Mouse (Mus musculus) heart, postnatal 10 days (tissue): ENCODE results near the gene Micall1. TPM values are rescaled to one million over a fixed set of nuclear protein-coding genes. Genes with fewer than 3 reads are reported as not detected.

Source experiments
- DNase-seq, 2 experiments: peaks; one replicate each; pipeline ENCODE4 v3.0.0; 2021
- intact Hi-C: fragments of 180-260 bp; cut with DNase I; formaldehyde crosslinking; loops from one replicate; pipeline ENCODE4 v1.15.1; 2025
- total RNA-seq, 2 experiments: library from RNA; stranded (reverse); gene quantifications; 2 replicates each; pipeline ENCODE4 v1.2.3; 2021

Gene Micall1
- total RNA-seq, 2 experiments from 2014 or later, result 80.2 to 82.8 TPM

DNA sequence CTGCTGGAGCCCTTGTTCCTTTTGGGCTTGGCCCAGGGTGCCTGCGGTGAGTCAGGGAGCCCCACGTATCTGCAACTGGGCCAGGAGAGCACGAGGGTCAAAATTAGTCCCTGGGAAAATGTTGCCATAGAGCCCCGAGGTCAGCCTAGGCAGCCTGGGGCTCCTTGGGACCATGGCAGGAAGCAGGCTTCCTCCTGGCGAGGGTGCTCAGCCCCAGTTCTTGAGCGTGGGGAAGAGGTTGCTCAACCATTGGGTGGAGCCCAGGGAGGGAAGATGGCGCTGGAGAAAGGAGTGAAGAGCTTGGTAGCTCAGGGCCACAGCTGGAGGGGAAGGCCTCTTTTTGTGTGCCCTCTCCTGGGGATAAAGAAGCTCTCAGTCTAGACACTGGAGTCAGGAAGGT is 53.6 kb downstream of the Micall1 start:
- DNase-seq, result no peak
- intact Hi-C loops, result no loop called here

DNA sequence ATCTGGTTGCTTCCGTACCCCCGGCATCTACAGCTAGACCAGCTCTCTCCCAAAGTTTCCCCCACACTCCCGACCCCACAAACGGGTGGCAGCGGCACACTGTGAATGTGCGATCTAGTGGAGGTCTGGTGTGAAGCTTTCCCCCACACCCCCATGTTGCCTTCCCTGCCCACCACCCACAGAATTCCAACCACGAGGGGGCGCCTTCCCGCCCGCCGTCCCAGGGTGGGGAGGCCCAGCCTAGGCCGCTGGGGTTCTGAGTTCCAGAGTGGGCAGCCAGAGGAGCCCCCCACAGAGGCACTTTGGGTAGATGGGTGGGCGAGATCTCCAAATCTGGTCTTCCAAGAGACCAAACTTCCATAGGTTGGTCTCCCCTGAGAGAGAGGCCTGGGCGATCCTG is 54.1 kb downstream of the Micall1 start:
- intact Hi-C loops, result no loop called here
- no peak for DNase-seq

DNA sequence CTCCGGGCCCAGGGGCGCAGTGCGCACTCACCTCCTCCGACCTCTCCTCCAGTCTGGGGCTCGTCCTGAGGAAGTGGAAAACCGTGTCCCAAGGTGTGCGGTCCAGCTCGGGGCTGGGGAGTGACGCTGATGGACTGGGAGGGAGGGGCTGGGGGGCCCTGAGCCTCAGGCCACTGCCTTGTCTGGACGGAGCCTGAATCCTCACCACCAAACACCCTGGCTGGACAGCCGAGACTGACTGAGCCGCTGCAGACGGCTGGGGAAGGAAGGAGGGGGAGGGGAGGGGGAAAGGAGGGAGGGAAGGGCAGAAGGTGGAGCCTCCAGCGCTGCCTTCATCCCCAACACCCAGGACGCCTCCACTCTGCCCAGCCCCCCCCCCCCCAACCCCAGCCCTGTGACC is 55.6 kb downstream of the Micall1 start:
- intact Hi-C loops, result no loop called here
- DNase-seq, result no peak

DNA sequence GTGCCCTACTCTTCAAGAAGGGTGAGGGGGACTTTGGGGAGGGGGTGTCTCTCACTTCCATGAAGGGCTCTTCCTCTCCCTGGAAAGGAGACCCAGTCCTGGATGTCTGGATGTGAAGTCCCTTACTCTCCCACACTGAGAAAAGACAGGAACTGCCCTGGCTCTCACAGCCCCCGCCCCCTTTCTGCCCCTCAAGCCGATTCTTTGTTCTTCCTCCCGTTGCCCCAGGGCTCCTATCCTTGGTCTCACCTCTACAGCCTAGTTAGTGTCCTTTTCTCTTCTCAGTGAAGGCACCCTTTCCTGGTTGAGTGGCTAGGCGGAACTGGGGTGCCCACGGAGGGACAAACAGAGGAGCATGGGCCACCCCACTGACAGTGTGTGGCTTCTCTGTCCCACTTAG is 56.4 kb downstream of the Micall1 start, which contains the start of gene Sox10:
Gene Sox10, minus strand, starts transcription at position 101 of the 400 bp plus-strand sequence.
- intact Hi-C loops, result no loop called here
- DNase-seq, result no peak

DNA sequence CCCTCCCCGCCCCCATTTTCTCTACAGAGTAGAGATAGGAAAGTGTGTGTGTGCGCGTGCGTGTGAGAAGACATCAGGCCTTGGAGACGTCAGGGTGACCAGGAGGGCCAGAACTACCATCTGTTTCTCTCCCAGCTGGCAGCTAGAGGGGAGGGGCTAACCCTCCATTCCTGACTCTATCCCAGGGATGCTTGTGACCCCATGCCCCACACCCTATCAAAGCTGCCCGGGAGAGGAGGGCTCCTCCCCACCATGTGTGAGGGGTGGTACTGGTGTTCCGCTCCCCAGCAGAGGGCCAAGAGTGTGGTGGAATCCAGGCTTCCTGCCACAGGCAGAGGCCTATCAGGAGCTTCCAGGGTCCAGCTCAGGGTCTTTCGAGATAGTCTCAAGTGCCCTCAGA is 58.0 kb downstream of the Micall1 start:
- DNase-seq, result no peak
- intact Hi-C loops, result no loop called here

DNA sequence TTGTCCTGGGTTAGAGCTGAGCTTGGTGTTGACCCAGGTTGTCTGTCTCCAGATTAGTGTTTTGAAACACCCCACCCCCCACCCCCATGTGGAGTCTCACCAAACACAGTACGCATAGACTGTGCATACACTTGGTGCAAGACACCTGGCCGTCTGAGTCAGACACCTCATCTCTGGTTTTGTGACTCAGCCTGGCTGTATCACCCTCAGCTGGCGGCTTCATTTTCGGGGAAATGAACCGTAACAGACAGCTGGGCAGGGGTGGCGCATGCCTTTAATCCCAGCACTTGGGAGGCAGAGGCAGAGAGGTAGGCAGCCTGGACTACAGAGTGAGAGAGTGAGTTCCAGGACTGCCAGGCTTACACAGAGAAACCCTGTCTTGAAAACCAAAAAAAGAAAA is 68.2 kb downstream of the Micall1 start:
- intact Hi-C loops, result no loop called here
- no peak for DNase-seq

DNA sequence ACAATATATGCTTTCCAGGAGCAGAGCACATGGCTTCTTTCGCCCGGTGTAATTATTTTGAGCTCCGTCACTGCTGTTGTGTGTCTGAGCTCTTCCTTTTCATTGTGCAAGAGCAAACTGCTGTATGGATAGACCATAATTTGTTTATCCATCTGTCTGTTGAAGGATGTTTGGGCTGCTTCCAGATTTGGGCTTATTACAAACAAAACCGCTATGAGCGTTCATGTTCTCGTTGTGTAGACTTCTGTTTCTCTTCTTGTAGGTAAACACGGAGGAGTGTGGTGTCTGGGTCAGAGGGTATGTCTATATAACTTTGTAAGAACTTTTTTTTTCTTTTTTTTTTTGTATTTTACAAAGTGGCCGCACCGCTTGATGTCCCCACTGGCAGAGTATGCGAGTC is 76.5 kb downstream of the Micall1 start:
- DNase-seq, result no peak
- intact Hi-C loops, result no loop called here

Other genes with a start within 250 kb of the Micall1 start
- 10 to 100 TPM; 40.4 to 45.2 TPM for gene Gga1, start 231.7 kb upstream of the Micall1 start, total RNA-seq
- not detected for gene Gm49510, start 209.2 kb upstream of the Micall1 start, total RNA-seq
- 1 to 10 TPM; 6.3 to 8.2 TPM for gene Sh3bp1, start 209.1 kb upstream of the Micall1 start, total RNA-seq
- gene Pdxp, start 195.0 kb upstream of the Micall1 start, total RNA-seq, result 1 to 10 TPM; 2.8 to 3.2 TPM
- gene Lgals1, start 182.2 kb upstream of the Micall1 start, total RNA-seq, result 100 to 1,000 TPM; 372 to 385 TPM
- 10 to 100 TPM; 17.8 to 18.9 TPM for gene Nol12, start 174.0 kb upstream of the Micall1 start, total RNA-seq
- 10 to 100 TPM; 49.2 to 58.0 TPM for gene Triobp, start 161.2 kb upstream of the Micall1 start, total RNA-seq
- 100 to 1,000 TPM; 208 to 227 TPM for gene H1f0, start 80.4 kb upstream of the Micall1 start, total RNA-seq
- not detected for gene Galr3, start 67.0 kb upstream of the Micall1 start, total RNA-seq
- gene Ankrd54, start 46.0 kb upstream of the Micall1 start, total RNA-seq, result 10 to 100 TPM in 1 of 2 experiments, 1 to 10 TPM in 1; 9.1 to 10.7 TPM
- gene Eif3l, start 33.7 kb upstream of the Micall1 start, total RNA-seq, result 10 to 100 TPM; 94.5 to 95.7 TPM
- gene Polr2f, start 32.1 kb downstream of the Micall1 start, total RNA-seq, result 100 to 1,000 TPM; 118 to 130 TPM
- gene 1700088E04Rik, start 32.4 kb downstream of the Micall1 start, total RNA-seq, result 1 to 10 TPM; 1.8 to 2.3 TPM
- gene Sox10, start 56.3 kb downstream of the Micall1 start, total RNA-seq, result 1 to 10 TPM; 1.6 to 2.4 TPM
- gene Pick1, start 120.3 kb downstream of the Micall1 start, total RNA-seq, result 10 to 100 TPM; 25.1 to 25.8 TPM
- 1 to 10 TPM; 1.0 to 1.1 TPM for gene Gm49486, start 120.5 kb downstream of the Micall1 start, total RNA-seq
- under 1 TPM; 0.15 to 0.24 TPM for gene Slc16a8, start 145.9 kb downstream of the Micall1 start, total RNA-seq
- under 1 TPM in 1 of 2 experiments, not detected in 1; 0.62 TPM for gene Baiap2l2, start 176.6 kb downstream of the Micall1 start, total RNA-seq
- 10 to 100 TPM in 1 of 2 experiments, 1 to 10 TPM in 1; 9.1 to 11.1 TPM for gene Pla2g6, start 219.5 kb downstream of the Micall1 start, total RNA-seq
- 1 to 10 TPM; 4.8 to 6.0 TPM for gene Maff, start 237.7 kb downstream of the Micall1 start, total RNA-seq